Mouse (Mus musculus): Measurements from ENCODE around the gene Btg4. TPM values are rescaled to one million over a fixed set of nuclear protein-coding genes. Genes with fewer than 3 reads are reported as not detected.

Gene Btg4
- polyA plus RNA-seq, 2 experiments, result not detected

DNA sequence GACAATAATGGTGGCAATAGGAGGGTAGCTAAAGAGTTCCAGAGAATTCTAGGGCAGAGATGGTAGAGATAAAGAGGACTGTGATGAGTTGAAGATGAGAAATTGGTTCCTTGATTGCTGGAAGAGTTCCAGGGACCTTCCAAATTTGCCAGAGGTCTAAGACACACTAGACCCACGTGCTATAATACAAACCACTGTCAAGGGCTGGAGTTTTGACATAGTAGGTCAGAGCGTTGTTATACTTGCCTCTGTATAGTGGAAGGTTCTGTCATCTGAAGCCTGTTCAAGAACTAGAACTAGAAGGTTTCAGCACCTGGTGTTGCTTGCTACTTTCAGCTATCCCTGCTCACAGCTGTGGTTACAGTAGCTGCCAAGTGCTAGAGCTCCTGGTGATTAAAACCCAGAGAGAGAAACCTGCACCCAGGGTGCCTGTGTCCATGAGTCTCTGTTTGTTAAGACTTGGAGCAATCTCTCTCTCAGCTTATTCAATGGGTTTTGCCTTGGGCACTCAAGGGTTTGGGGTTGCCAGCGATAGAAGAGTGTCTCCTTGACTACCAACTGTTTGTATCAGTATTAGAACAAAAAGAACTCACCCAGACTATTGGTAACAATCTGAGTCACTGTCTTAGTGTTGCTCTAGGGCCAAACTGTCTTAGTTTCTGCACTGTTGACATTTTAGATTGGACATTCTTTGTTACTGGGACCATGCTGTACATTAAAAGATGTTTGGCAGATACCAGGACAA is 27.7 kb upstream of the Btg4 start:
- Histone ChIP-seq H3K27me3 (ENCODE audit: control insufficient read depth, insufficient read depth, low read length) (no peaks in the 10 kb centered on the region), H3K9ac (replicated peaks) (no peak overlapping the region), H3K9me3 (ENCODE audit: control insufficient read depth, low read length) (no peaks in the 10 kb centered on the region), H3K4me3 (ENCODE audit: insufficient read depth in 1 of 2, low read depth in 2 of 2, low read length in 2 of 2) (no peak overlapping the region), H3K4me1 (replicated peaks; ENCODE audit: control insufficient read depth in 2 of 2, insufficient read depth in 2 of 2, low read length in 1 of 2) (peaks cover 0 to 2% of the 10 kb centered on the region in 2 experiments; a peak in 1 of 4 replicates), H3K36me3 (replicated peaks; ENCODE audit: control insufficient read depth, insufficient read depth, low read depth) (no peaks in the 10 kb centered on the region), H3K4me2 (ENCODE audit: low read depth) (no peak overlapping the region), H3K27ac (no peak overlapping the region)
- WGBS (ENCODE audit: insufficient replicate concordance), result 57% methylated on average over 3 of the region's 3 CpGs
- TF ChIP-seq EP300 (IDR thresholded peaks at IDR 0.05; ENCODE audit: low read depth), result no peak
- no peak for TF ChIP-seq CTCF (IDR thresholded peaks at IDR 0.05; ENCODE audit: low read depth)
- ATAC-seq (ENCODE audit: insufficient read depth) (no peak), DNase-seq (ENCODE audit: low read depth in 3 of 3, low spot score in 3 of 3) (no peak)

DNA sequence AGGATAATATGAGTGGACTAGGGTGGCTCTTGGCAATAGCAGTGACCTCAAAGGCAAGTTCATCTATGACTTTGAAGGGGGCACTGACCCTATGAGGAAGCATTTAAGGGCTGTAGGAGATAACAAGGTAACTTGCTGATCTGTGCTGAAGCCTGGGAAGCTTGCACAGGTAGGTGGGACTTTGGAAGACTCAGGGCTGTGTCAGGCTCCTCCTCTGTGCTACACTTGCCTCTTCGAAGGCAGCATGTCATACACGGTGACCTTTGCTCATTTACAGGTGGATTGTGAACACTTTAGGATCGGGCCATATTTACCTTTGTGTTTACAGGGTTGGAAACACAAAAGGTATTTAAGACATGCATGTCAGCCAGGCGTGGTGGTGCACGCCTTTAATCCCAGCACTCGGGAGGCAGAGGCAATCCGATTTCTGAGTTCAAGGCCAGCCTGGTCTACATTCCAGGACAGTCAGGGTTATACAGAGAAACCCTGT is 19.2 kb upstream of the Btg4 start:
- no peak overlapping the region for H3K4me3 ChIP-seq (ENCODE audit: insufficient read depth in 1 of 2, low read depth in 2 of 2, low read length in 2 of 2)
- H3K36me3 ChIP-seq (replicated peaks; ENCODE audit: control insufficient read depth, insufficient read depth, low read depth), result no peaks in the 10 kb centered on the region
- TF ChIP-seq EP300 (IDR thresholded peaks at IDR 0.05; ENCODE audit: low read depth) (no peak), CTCF (IDR thresholded peaks at IDR 0.05; ENCODE audit: low read depth) (no peak)
- no peaks in the 10 kb centered on the region for H3K9me3 ChIP-seq (ENCODE audit: control insufficient read depth, low read length)
- no peak overlapping the region for H3K9ac ChIP-seq (replicated peaks)
- WGBS (ENCODE audit: insufficient replicate concordance), result 61% methylated on average over 7 of the region's 7 CpGs
- H3K27me3 ChIP-seq (ENCODE audit: control insufficient read depth, insufficient read depth, low read length), result no peaks in the 10 kb centered on the region
- no peak for DNase-seq (ENCODE audit: low read depth in 3 of 3, low spot score in 3 of 3)
- no peaks in the 10 kb centered on the region for H3K4me1 ChIP-seq (replicated peaks; ENCODE audit: control insufficient read depth in 2 of 2, insufficient read depth in 2 of 2, low read length in 1 of 2)
- no peak for ATAC-seq (ENCODE audit: insufficient read depth)
- no peak overlapping the region for H3K27ac ChIP-seq
- no peak overlapping the region for H3K4me2 ChIP-seq (ENCODE audit: low read depth)

DNA sequence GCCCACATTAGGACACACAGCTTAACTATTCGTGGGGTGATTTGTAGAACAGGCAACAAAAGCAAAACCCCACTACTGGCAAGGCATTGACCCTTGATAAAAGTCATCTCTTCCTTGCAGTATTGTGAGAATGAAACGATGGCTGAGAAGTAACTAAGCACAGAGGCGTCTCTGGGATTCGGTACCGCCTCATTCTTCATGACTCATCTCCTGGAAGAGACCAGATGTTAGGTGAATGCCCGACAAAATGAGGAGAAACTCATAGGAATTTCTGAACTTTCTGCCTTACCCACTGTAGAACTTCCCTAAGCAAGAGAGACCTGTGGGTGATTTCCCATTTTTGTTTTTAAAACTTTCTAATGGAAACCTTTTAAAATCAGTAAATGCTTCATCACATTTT is 18.6 kb upstream of the Btg4 start:
- Histone ChIP-seq H3K4me3 (ENCODE audit: insufficient read depth in 1 of 2, low read depth in 2 of 2, low read length in 2 of 2) (no peak overlapping the region), H3K4me1 (replicated peaks; ENCODE audit: control insufficient read depth in 2 of 2, insufficient read depth in 2 of 2, low read length in 1 of 2) (no peaks in the 10 kb centered on the region), H3K36me3 (replicated peaks; ENCODE audit: control insufficient read depth, insufficient read depth, low read depth) (no peaks in the 10 kb centered on the region), H3K27me3 (ENCODE audit: control insufficient read depth, insufficient read depth, low read length) (no peaks in the 10 kb centered on the region), H3K4me2 (ENCODE audit: low read depth) (no peak overlapping the region), H3K9ac (replicated peaks) (no peak overlapping the region), H3K9me3 (ENCODE audit: control insufficient read depth, low read length) (no peaks in the 10 kb centered on the region), H3K27ac (no peak overlapping the region)
- ATAC-seq (ENCODE audit: insufficient read depth) (no peak), DNase-seq (ENCODE audit: low read depth in 3 of 3, low spot score in 3 of 3) (no peak)
- 60% methylated on average over 6 of the region's 6 CpGs for WGBS (ENCODE audit: insufficient replicate concordance)
- no peak for TF ChIP-seq EP300 (IDR thresholded peaks at IDR 0.05; ENCODE audit: low read depth)
- no peak for TF ChIP-seq CTCF (IDR thresholded peaks at IDR 0.05; ENCODE audit: low read depth)

DNA sequence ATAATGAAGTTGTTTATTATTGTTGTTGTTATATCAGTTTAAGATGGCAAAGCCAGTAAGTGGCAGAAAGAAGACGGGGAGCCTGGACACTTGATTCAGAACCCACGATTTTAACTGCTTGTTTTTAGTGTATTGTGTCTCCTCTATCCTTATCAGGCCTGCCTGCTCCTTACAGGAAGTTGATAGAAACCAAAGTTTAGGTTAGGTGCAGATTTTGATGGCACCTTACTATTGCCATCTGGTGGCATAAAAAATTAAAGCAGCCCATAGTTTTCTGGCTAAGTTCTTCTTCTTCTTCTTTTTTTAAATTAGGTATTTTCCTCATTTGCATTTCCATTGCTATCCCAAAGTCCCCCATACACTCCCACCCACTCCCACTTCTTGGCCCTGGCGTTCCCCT is 8.5 kb upstream of the Btg4 start:
- 0 out of 4 replicates have a peak, but pooled peaks cover 0 to under 1% of the 10 kb centered on the region in 2 experiments for H3K4me1 ChIP-seq (replicated peaks; ENCODE audit: control insufficient read depth in 2 of 2, insufficient read depth in 2 of 2, low read length in 1 of 2)
- no peaks in the 10 kb centered on the region for H3K27me3 ChIP-seq (ENCODE audit: control insufficient read depth, insufficient read depth, low read length)
- H3K9me3 ChIP-seq (ENCODE audit: control insufficient read depth, low read length), result no peaks in the 10 kb centered on the region
- 21% methylated on average over 3 of the region's 3 CpGs for WGBS (ENCODE audit: insufficient replicate concordance)
- no peak overlapping the region for H3K4me3 ChIP-seq (ENCODE audit: insufficient read depth in 1 of 2, low read depth in 2 of 2, low read length in 2 of 2)
- DNase-seq (ENCODE audit: low read depth in 3 of 3, low spot score in 3 of 3) (no peak), ATAC-seq (ENCODE audit: insufficient read depth) (no peak)
- no peak overlapping the region for H3K27ac ChIP-seq
- TF ChIP-seq CTCF (IDR thresholded peaks at IDR 0.05; ENCODE audit: low read depth), result peak; percentile 26; the same call in 1 of the 2 replicates
- TF ChIP-seq EP300 (IDR thresholded peaks at IDR 0.05; ENCODE audit: low read depth), result no peak
- no peak overlapping the region for H3K9ac ChIP-seq (replicated peaks)
- H3K4me2 ChIP-seq (ENCODE audit: low read depth), result no peak overlapping the region
- H3K36me3 ChIP-seq (replicated peaks; ENCODE audit: control insufficient read depth, insufficient read depth, low read depth), result no peaks in the 10 kb centered on the region

All from liver, embryonic 14.5 days (tissue).